In the genomic region with DNA sequence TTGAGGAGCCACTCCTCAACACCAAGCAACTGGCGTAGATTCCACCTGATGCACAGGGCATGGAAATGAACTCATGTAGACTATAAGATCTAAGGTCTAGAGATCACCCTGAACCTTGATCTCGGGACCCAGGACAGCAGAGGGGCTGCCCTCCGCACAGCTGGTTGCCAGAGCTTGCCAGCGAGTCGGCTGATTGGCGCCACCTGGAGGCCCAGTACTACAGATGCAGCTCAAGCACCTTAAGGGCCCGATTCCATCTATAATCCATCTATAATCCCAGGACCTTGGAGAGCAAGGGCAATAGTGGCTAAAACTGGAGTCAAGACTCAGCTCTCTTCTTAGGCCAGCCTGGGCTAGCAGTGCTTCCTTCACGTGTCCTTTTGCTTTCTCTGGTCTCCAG, we compare ENCODE assay signal across 8 mouse cellular contexts. TPM values are rescaled to one million over a fixed set of nuclear protein-coding genes. Genes with fewer than 3 reads are reported as not detected.
DNase-seq lines count a peak whose midpoint lies in the region; ATAC-seq and TF ChIP-seq lines count a peak whose summit lies in the region.

No protein-coding gene starts in this region.

- intact Hi-C loops in left cerebral cortex, postnatal 25 days (cut with DNase I), result loop anchor here (1.0 to 5.0 kb wide), 2 partner anchors 117 to 134 kb away; no protein-coding TSS in a partner anchor

- H3K4me2 ChIP-seq in forebrain, embryonic 11.5 days (ENCODE audit: low read depth, low read length, severe bottlenecking), result no peak overlapping the region
- no peak overlapping the region for H3K4me2 ChIP-seq in forebrain, embryonic 15.5 days (replicated peaks)
- peak overlapping the region; percentile 78 for H3K4me2 ChIP-seq in hindbrain, embryonic 12.5 days (replicated peaks)
- H3K4me2 ChIP-seq in midbrain, postnatal 0 days (ENCODE audit: low read depth, low read length, poor library complexity, severe bottlenecking), result no peak overlapping the region

- no peak overlapping the region for H3K27ac ChIP-seq in forebrain, embryonic 11.5 days (ENCODE audit: low read depth, low read length)
- H3K27ac ChIP-seq in forebrain, embryonic 15.5 days (replicated peaks), result no peak overlapping the region
- no peak overlapping the region for H3K27ac ChIP-seq in hindbrain, embryonic 12.5 days
- H3K27ac ChIP-seq in midbrain, postnatal 0 days (ENCODE audit: low read depth, low read length), result no peak overlapping the region

- H3K27me3 ChIP-seq in forebrain, embryonic 11.5 days (ENCODE audit: control insufficient read depth, insufficient read depth, low read length), result peaks cover 30% of the 10 kb centered on the region
- H3K27me3 ChIP-seq in forebrain, embryonic 15.5 days, result peaks cover 40% of the 10 kb centered on the region
- peaks cover 69% of the 10 kb centered on the region for H3K27me3 ChIP-seq in hindbrain, embryonic 12.5 days
- peaks cover 35% of the 10 kb centered on the region for H3K27me3 ChIP-seq in midbrain, postnatal 0 days (ENCODE audit: insufficient read depth, low read length)
- H3K27me3 ChIP-seq in splenic B cell, adult 2 months (ENCODE audit: control insufficient read depth, insufficient read depth, low read length, poor library complexity, severe bottlenecking), result no peaks in the 10 kb centered on the region

- no peaks in the 10 kb centered on the region for H3K36me3 ChIP-seq in forebrain, embryonic 11.5 days (ENCODE audit: control insufficient read depth, insufficient read depth, low read length)
- H3K36me3 ChIP-seq in forebrain, embryonic 15.5 days, result no peaks in the 10 kb centered on the region
- H3K36me3 ChIP-seq in hindbrain, embryonic 12.5 days, result no peaks in the 10 kb centered on the region
- H3K36me3 ChIP-seq in midbrain, postnatal 0 days (ENCODE audit: insufficient read depth, low read length), result no peaks in the 10 kb centered on the region
- no peaks in the 10 kb centered on the region for H3K36me3 ChIP-seq in splenic B cell, adult 2 months (ENCODE audit: control insufficient read depth, insufficient read depth, low read length, poor library complexity, severe bottlenecking)

- ATAC-seq in forebrain, embryonic 11.5 days (replicated peaks; ENCODE audit: low FRiP score), result no peak
- ATAC-seq in forebrain, embryonic 15.5 days (replicated peaks), result no peak
- ATAC-seq in hindbrain, embryonic 12.5 days (ENCODE audit: low FRiP score), result 0 out of 2 replicates have a peak, but pooled peaks have one; percentile 20
- no peak for ATAC-seq in midbrain, postnatal 0 days (ENCODE audit: low FRiP score)

- WGBS in forebrain, embryonic 11.5 days, result 3% methylated on average over 8 of the region's 8 CpGs
- 3% methylated on average over 8 of the region's 8 CpGs for WGBS in forebrain, embryonic 15.5 days
- 2% methylated on average over 8 of the region's 8 CpGs for WGBS in hindbrain, embryonic 12.5 days
- WGBS in midbrain, postnatal 0 days, result 6% methylated on average over 8 of the region's 8 CpGs

- peaks cover 3% of the 10 kb centered on the region; the same call in 1 of the 2 replicates for H3K4me1 ChIP-seq in forebrain, embryonic 11.5 days (replicated peaks; ENCODE audit: control insufficient read depth, insufficient read depth, low read length)
- peaks cover 8% of the 10 kb centered on the region for H3K4me1 ChIP-seq in forebrain, embryonic 15.5 days
- H3K4me1 ChIP-seq in hindbrain, embryonic 12.5 days, result peaks cover 11% of the 10 kb centered on the region
- H3K4me1 ChIP-seq in midbrain, postnatal 0 days (ENCODE audit: insufficient read depth, low read length), result no peaks in the 10 kb centered on the region

- DNase-seq in forebrain, embryonic 11.5 days (ENCODE audit: low spot score), result peak; percentile 83
- DNase-seq in adrenal gland, adult 18-20 months (ENCODE audit: low spot score in 2 of 2), result peak; percentile 56 to 72
- DNase-seq in fibroblast of lung, adult 2 months (ENCODE audit: low read depth), result peak; percentile 36
- DNase-seq in left cerebral cortex, postnatal 25 days (ENCODE audit: low spot score in 2 of 2), result peak; percentile 57 to 65
- peak; percentile 70 for DNase-seq in midbrain, postnatal 0 days (ENCODE audit: low spot score)
- DNase-seq in splenic B cell, adult 2 months (ENCODE audit: low read depth, low spot score), result peak; percentile 84

- TF ChIP-seq CTCF in midbrain, postnatal 0 days (IDR thresholded peaks at IDR 0.05), result peak; percentile 85

- no peak overlapping the region for H3K4me3 ChIP-seq in forebrain, embryonic 11.5 days (ENCODE audit: low read depth, low read length)
- H3K4me3 ChIP-seq in forebrain, embryonic 15.5 days, result no peak overlapping the region
- H3K4me3 ChIP-seq in hindbrain, embryonic 12.5 days, result 0 out of 2 replicates have a peak overlapping the region, but pooled peaks have one; percentile 41
- H3K4me3 ChIP-seq in midbrain, postnatal 0 days (ENCODE audit: low read depth, low read length), result no peak overlapping the region

- no peak overlapping the region for H3K9ac ChIP-seq in forebrain, embryonic 11.5 days (ENCODE audit: low read length)
- H3K9ac ChIP-seq in forebrain, embryonic 15.5 days (replicated peaks), result no peak overlapping the region
- no peak overlapping the region for H3K9ac ChIP-seq in hindbrain, embryonic 12.5 days
- no peak overlapping the region for H3K9ac ChIP-seq in midbrain, postnatal 0 days (replicated peaks; ENCODE audit: low read length, poor library complexity, severe bottlenecking)

- H3K9me3 ChIP-seq in forebrain, embryonic 11.5 days (ENCODE audit: control insufficient read depth, low read length), result no peaks in the 10 kb centered on the region
- no peaks in the 10 kb centered on the region for H3K9me3 ChIP-seq in forebrain, embryonic 15.5 days
- H3K9me3 ChIP-seq in hindbrain, embryonic 12.5 days (replicated peaks), result no peaks in the 10 kb centered on the region
- H3K9me3 ChIP-seq in midbrain, postnatal 0 days (ENCODE audit: low read length), result no peaks in the 10 kb centered on the region

RNA-seq across cellular contexts. Expression of a gene that starts 0.9 kb away (rescaled TPM):
- 0.17 and 0.32 TPM in 2 replicates for polyA plus RNA-seq in forebrain, embryonic 11.5 days (2014; fragmentation: Nextera tagmentation; extraction: Ambion mirVana)
- polyA plus RNA-seq in forebrain, embryonic 15.5 days (2015; fragmentation: Nextera tagmentation; extraction: Ambion mirVana), result 0.41 and 0.61 TPM in 2 replicates
- total RNA-seq in adrenal gland, adult 18-20 months (2021), result 1 to 10 TPM; 2.1 to 5.2 TPM
- 0.70 and 0.90 TPM in 2 replicates for polyA plus RNA-seq in hindbrain, embryonic 12.5 days (2016; fragmentation: Nextera tagmentation; extraction: Ambion mirVana)
- total RNA-seq in left cerebral cortex, postnatal 25 days (2021), result 1 to 10 TPM; 1.5 to 2.1 TPM
- 2.5 and 3.8 TPM in 2 replicates for total RNA-seq in midbrain, postnatal 0 days (2014; rRNA removed)
- polyA plus RNA-seq in midbrain, postnatal 0 days (2015; fragmentation: Nextera tagmentation; extraction: Ambion mirVana), result 1.9 and 2.1 TPM in 2 replicates

RNA-seq across cellular contexts. Expression of a gene that starts 26.5 kb away (rescaled TPM):
- polyA plus RNA-seq in forebrain, embryonic 11.5 days (2014; fragmentation: Nextera tagmentation; extraction: Ambion mirVana), result 1.8 TPM in 2 replicates
- polyA plus RNA-seq in forebrain, embryonic 15.5 days (2015; fragmentation: Nextera tagmentation; extraction: Ambion mirVana), result 0.23 and 0.24 TPM in 2 replicates
- 1 to 10 TPM in 1 of 2 experiments, under 1 TPM in 1; 0.96 to 1.2 TPM for total RNA-seq in adrenal gland, adult 18-20 months (2021)
- 1.2 TPM in 2 replicates for polyA plus RNA-seq in hindbrain, embryonic 12.5 days (2016; fragmentation: Nextera tagmentation; extraction: Ambion mirVana)
- total RNA-seq in left cerebral cortex, postnatal 25 days (2021), result 1 to 10 TPM in 1 of 2 experiments, under 1 TPM in 1; 0.16 to 1.0 TPM
- total RNA-seq in midbrain, postnatal 0 days (2014; rRNA removed), result 0.05 and 0.24 TPM in 2 replicates
- 0.05 and 0.15 TPM in 2 replicates for polyA plus RNA-seq in midbrain, postnatal 0 days (2015; fragmentation: Nextera tagmentation; extraction: Ambion mirVana)

RNA-seq across cellular contexts. Expression of a gene that starts 40.7 kb away (rescaled TPM):
- polyA plus RNA-seq in forebrain, embryonic 11.5 days (2014; fragmentation: Nextera tagmentation; extraction: Ambion mirVana), result 67.9 and 73.5 TPM in 2 replicates
- 301 and 307 TPM in 2 replicates for polyA plus RNA-seq in forebrain, embryonic 15.5 days (2015; fragmentation: Nextera tagmentation; extraction: Ambion mirVana)
- total RNA-seq in adrenal gland, adult 18-20 months (2021), result 10 to 100 TPM; 54.1 to 54.7 TPM
- polyA plus RNA-seq in hindbrain, embryonic 12.5 days (2016; fragmentation: Nextera tagmentation; extraction: Ambion mirVana), result 171 and 183 TPM in 2 replicates
- 100 to 1,000 TPM; 261 to 278 TPM for total RNA-seq in left cerebral cortex, postnatal 25 days (2021)
- total RNA-seq in midbrain, postnatal 0 days (2014; rRNA removed), result 317 and 384 TPM in 2 replicates
- 399 and 418 TPM in 2 replicates for polyA plus RNA-seq in midbrain, postnatal 0 days (2015; fragmentation: Nextera tagmentation; extraction: Ambion mirVana)
